In the genomic region with DNA sequence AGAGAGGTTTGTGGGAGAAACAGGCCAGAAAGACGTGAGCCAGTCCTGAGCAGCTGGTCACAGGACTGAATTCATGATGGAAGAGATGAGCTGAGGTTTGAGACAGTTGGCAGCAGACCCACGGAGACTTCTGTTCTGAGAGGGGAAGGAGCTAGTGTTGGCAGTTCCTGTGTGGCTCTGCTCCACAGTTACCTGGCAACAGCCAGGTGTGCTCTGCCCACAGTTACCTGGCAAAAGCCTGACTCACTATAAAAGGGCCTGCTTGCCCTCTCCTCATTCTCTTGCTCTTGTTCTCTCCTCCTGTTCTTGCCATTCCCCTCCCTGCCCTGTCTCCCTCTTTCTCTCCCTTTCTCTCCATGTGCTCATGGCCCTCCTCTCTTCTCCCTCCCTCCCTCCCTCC, we compare ENCODE assay signal across 16 mouse cellular contexts.
DNase-seq lines count a peak whose midpoint lies in the region; ATAC-seq and TF ChIP-seq lines count a peak whose summit lies in the region.
"Had no signal": no experiment of that assay in that cellular context is flagged by ENCODE, and none has a peak within 500 bp of the region (broad histone marks: within the 10 kb centered on the region; RNA-seq: fewer than 3 reads in every experiment).

No protein-coding gene starts in this region.

- ATAC-seq in hindbrain, embryonic 15.5 days (ENCODE audit: low FRiP score, low read depth): peak; percentile 54
- no peak for ATAC-seq in hindbrain, embryonic 11.5 days (ENCODE audit: low FRiP score)
- 0 out of 2 replicates have a peak, but pooled peaks have one; percentile 47 for ATAC-seq in midbrain, postnatal 0 days (ENCODE audit: low FRiP score)
- no peak for ATAC-seq in midbrain, embryonic 16.5 days
- ATAC-seq: forebrain, embryonic 13.5 days; intestine, embryonic 16.5 days had no signal

- H3K4me2 ChIP-seq in hindbrain, embryonic 15.5 days: no peak overlapping the region
- H3K4me2 ChIP-seq in hindbrain, embryonic 11.5 days (replicated peaks; ENCODE audit: low read depth, low read length): no peak overlapping the region
- H3K4me2 ChIP-seq in midbrain, postnatal 0 days (ENCODE audit: low read depth, low read length, poor library complexity, severe bottlenecking): no peak overlapping the region
- no peak overlapping the region for H3K4me2 ChIP-seq in midbrain, embryonic 16.5 days (ENCODE audit: low read length)
- H3K4me2 ChIP-seq: forebrain, embryonic 13.5 days; heart, embryonic 13.5 days had no signal

- no peak for DNase-seq in hindbrain, embryonic 11.5 days (ENCODE audit: low spot score)
- peak; percentile 14 for DNase-seq in midbrain, postnatal 0 days (ENCODE audit: low spot score)
- DNase-seq in brain, adult 2 months (ENCODE audit: low read depth, low spot score): peak; percentile 22
- peak; percentile 3 for DNase-seq in telencephalon, adult 2 months (ENCODE audit: low read depth, low spot score)
- DNase-seq: adrenal gland, adult 2 months; adrenal gland, postnatal 25 days; cerebellum, adult 2 months; gastrocnemius, adult 2 months; gastrocnemius, postnatal 25 days; heart, postnatal 36 days had no signal

- no peaks in the 10 kb centered on the region for H3K4me1 ChIP-seq in hindbrain, embryonic 15.5 days (replicated peaks)
- no peaks in the 10 kb centered on the region for H3K4me1 ChIP-seq in hindbrain, embryonic 11.5 days (replicated peaks; ENCODE audit: control insufficient read depth, insufficient read depth, low read length)
- H3K4me1 ChIP-seq in midbrain, postnatal 0 days (ENCODE audit: insufficient read depth, low read length): no peaks in the 10 kb centered on the region
- no peaks in the 10 kb centered on the region for H3K4me1 ChIP-seq in midbrain, embryonic 16.5 days (ENCODE audit: control insufficient read depth, insufficient read depth, low read length)
- H3K4me1 ChIP-seq: embryonic facial prominence, embryonic 10.5 days; forebrain, embryonic 13.5 days; heart, embryonic 13.5 days had no signal

- H3K9ac ChIP-seq in hindbrain, embryonic 15.5 days: no peak overlapping the region
- no peak overlapping the region for H3K9ac ChIP-seq in hindbrain, embryonic 11.5 days (ENCODE audit: low read depth, low read length)
- no peak overlapping the region for H3K9ac ChIP-seq in midbrain, postnatal 0 days (replicated peaks; ENCODE audit: low read length, poor library complexity, severe bottlenecking)
- H3K9ac ChIP-seq in midbrain, embryonic 16.5 days (ENCODE audit: low read depth, low read length): no peak overlapping the region
- H3K9ac ChIP-seq: forebrain, embryonic 13.5 days; heart, embryonic 13.5 days had no signal

- H3K27ac ChIP-seq in hindbrain, embryonic 15.5 days (replicated peaks): no peak overlapping the region
- H3K27ac ChIP-seq in hindbrain, embryonic 11.5 days (ENCODE audit: low read depth, low read length): no peak overlapping the region
- no peak overlapping the region for H3K27ac ChIP-seq in midbrain, postnatal 0 days (ENCODE audit: low read depth, low read length)
- H3K27ac ChIP-seq in midbrain, embryonic 16.5 days (ENCODE audit: low read length): no peak overlapping the region
- H3K27ac ChIP-seq: embryonic facial prominence, embryonic 10.5 days; forebrain, embryonic 13.5 days; gastrocnemius, adult 2 months; heart, embryonic 13.5 days had no signal

- TF ChIP-seq CTCF in midbrain, postnatal 0 days (IDR thresholded peaks at IDR 0.05): no peak

- H3K9me3 ChIP-seq in hindbrain, embryonic 15.5 days: no peaks in the 10 kb centered on the region
- H3K9me3 ChIP-seq in hindbrain, embryonic 11.5 days (ENCODE audit: control insufficient read depth, low read length): no peaks in the 10 kb centered on the region
- no peaks in the 10 kb centered on the region for H3K9me3 ChIP-seq in midbrain, postnatal 0 days (ENCODE audit: low read length)
- no peaks in the 10 kb centered on the region for H3K9me3 ChIP-seq in midbrain, embryonic 16.5 days (replicated peaks; ENCODE audit: control insufficient read depth, low read length, poor library complexity, severe bottlenecking)
- H3K9me3 ChIP-seq: embryonic facial prominence, embryonic 10.5 days; forebrain, embryonic 13.5 days; heart, embryonic 13.5 days had no signal

- H3K27me3 ChIP-seq in hindbrain, embryonic 15.5 days: no peaks in the 10 kb centered on the region
- H3K27me3 ChIP-seq in hindbrain, embryonic 11.5 days (ENCODE audit: control insufficient read depth, insufficient read depth, low read length): no peaks in the 10 kb centered on the region
- no peaks in the 10 kb centered on the region for H3K27me3 ChIP-seq in midbrain, postnatal 0 days (ENCODE audit: insufficient read depth, low read length)
- H3K27me3 ChIP-seq in midbrain, embryonic 16.5 days (ENCODE audit: control insufficient read depth, insufficient read depth, low read depth, low read length): no peaks in the 10 kb centered on the region
- H3K27me3 ChIP-seq: forebrain, embryonic 13.5 days; heart, embryonic 13.5 days had no signal

- no peaks in the 10 kb centered on the region for H3K36me3 ChIP-seq in hindbrain, embryonic 15.5 days
- H3K36me3 ChIP-seq in hindbrain, embryonic 11.5 days (ENCODE audit: control insufficient read depth, insufficient read depth, low read length): no peaks in the 10 kb centered on the region
- H3K36me3 ChIP-seq in midbrain, postnatal 0 days (ENCODE audit: insufficient read depth, low read length): no peaks in the 10 kb centered on the region
- H3K36me3 ChIP-seq in midbrain, embryonic 16.5 days (ENCODE audit: control insufficient read depth, insufficient read depth, low read length): no peaks in the 10 kb centered on the region
- H3K36me3 ChIP-seq: embryonic facial prominence, embryonic 10.5 days; heart, embryonic 13.5 days had no signal

- H3K4me3 ChIP-seq in hindbrain, embryonic 15.5 days: no peak overlapping the region
- H3K4me3 ChIP-seq in hindbrain, embryonic 11.5 days (ENCODE audit: low read depth, low read length): no peak overlapping the region
- H3K4me3 ChIP-seq in midbrain, postnatal 0 days (ENCODE audit: low read depth, low read length): no peak overlapping the region
- H3K4me3 ChIP-seq in midbrain, embryonic 16.5 days (ENCODE audit: low read depth, low read length): no peak overlapping the region
- H3K4me3 ChIP-seq: embryonic facial prominence, embryonic 10.5 days; forebrain, embryonic 13.5 days; gastrocnemius, adult 2 months; heart, embryonic 13.5 days had no signal

- WGBS in hindbrain, embryonic 15.5 days: 50% methylated on average over 2 of the region's 2 CpGs
- 49% methylated on average over 2 of the region's 2 CpGs for WGBS in hindbrain, embryonic 11.5 days
- 57% methylated on average over 2 of the region's 2 CpGs for WGBS in midbrain, postnatal 0 days
- WGBS in midbrain, embryonic 16.5 days: 44% methylated on average over 2 of the region's 2 CpGs

Comparison
In these comparisons a context has a peak if more than half of its experiments do, and no peak if none do; other contexts are left out.
1. ATAC-seq: peak in hindbrain, embryonic 15.5 days (single experiment) and midbrain, postnatal 0 days (single experiment); none in hindbrain, embryonic 11.5 days (single experiment) and midbrain, embryonic 16.5 days (single experiment).